ENCODE assay signal across 10 mouse cellular contexts in genomic region chr13:80940421-80940820, GRCm38 (mm10). TPM values are rescaled to one million over a fixed set of nuclear protein-coding genes. Genes with fewer than 3 reads are reported as not detected.
DNase-seq lines count a peak whose midpoint lies in the region; ATAC-seq and TF ChIP-seq lines count a peak whose summit lies in the region.
"Had no signal": no experiment of that assay in that cellular context is flagged by ENCODE, and none has a peak within 500 bp of the region (broad histone marks: within the 10 kb centered on the region; RNA-seq: fewer than 3 reads in every experiment).

No protein-coding gene starts in this region.

- no peak for DNase-seq in kidney, postnatal 0 days (ENCODE audit: low spot score)
- DNase-seq in kidney, adult 8-10 months = no peak
- DNase-seq in adrenal gland, adult 8-10 months = peak; percentile 72
- DNase-seq in heart, adult 9 months (ENCODE audit: low spot score in 2 of 2) = peak; percentile 76 to 77
- peak; percentile 72 for DNase-seq in lung, postnatal 25 days (ENCODE audit: low spot score)

- no peak overlapping the region for H3K4me2 ChIP-seq in kidney, postnatal 0 days (ENCODE audit: low read length)
- H3K4me2 ChIP-seq in midbrain, embryonic 13.5 days (replicated peaks) = no peak overlapping the region
- no peak overlapping the region for H3K4me2 ChIP-seq in midbrain, embryonic 15.5 days
- H3K4me2 ChIP-seq: hindbrain, embryonic 15.5 days; midbrain, embryonic 12.5 days had no signal

- no peak overlapping the region for H3K4me3 ChIP-seq in kidney, postnatal 0 days (replicated peaks; ENCODE audit: low read depth, low read length)
- no peak overlapping the region for H3K4me3 ChIP-seq in midbrain, embryonic 13.5 days (replicated peaks)
- no peak overlapping the region for H3K4me3 ChIP-seq in midbrain, embryonic 15.5 days
- H3K4me3 ChIP-seq: hindbrain, embryonic 15.5 days; midbrain, embryonic 12.5 days had no signal

- H3K27me3 ChIP-seq in kidney, postnatal 0 days (ENCODE audit: insufficient read depth, low read length) = no peaks in the 10 kb centered on the region
- no peaks in the 10 kb centered on the region for H3K27me3 ChIP-seq in midbrain, embryonic 13.5 days
- H3K27me3 ChIP-seq in midbrain, embryonic 15.5 days (replicated peaks) = no peaks in the 10 kb centered on the region
- H3K27me3 ChIP-seq: hindbrain, embryonic 15.5 days; midbrain, embryonic 12.5 days had no signal

- no peak for TF ChIP-seq CTCF in kidney, postnatal 0 days (IDR thresholded peaks at IDR 0.05; ENCODE audit: low read depth)

- no peaks in the 10 kb centered on the region for H3K36me3 ChIP-seq in kidney, postnatal 0 days (ENCODE audit: insufficient read depth, low read length)
- no peaks in the 10 kb centered on the region for H3K36me3 ChIP-seq in midbrain, embryonic 13.5 days
- H3K36me3 ChIP-seq in midbrain, embryonic 15.5 days (replicated peaks) = no peaks in the 10 kb centered on the region
- H3K36me3 ChIP-seq: hindbrain, embryonic 15.5 days; midbrain, embryonic 12.5 days had no signal

- ATAC-seq in kidney, postnatal 0 days (replicated peaks; ENCODE audit: low FRiP score, low read depth) = no peak
- no peak for ATAC-seq in midbrain, embryonic 13.5 days
- ATAC-seq in midbrain, embryonic 15.5 days (replicated peaks) = no peak
- no peak for ATAC-seq in erythroid progenitor cell, adult 5-6 weeks (replicated peaks; ENCODE audit: low FRiP score, poor library complexity, severe bottlenecking)

- H3K27ac ChIP-seq in kidney, postnatal 0 days = peak overlapping the region; percentile 37
- H3K27ac ChIP-seq in midbrain, embryonic 13.5 days = no peak overlapping the region
- H3K27ac ChIP-seq in midbrain, embryonic 15.5 days = no peak overlapping the region
- H3K27ac ChIP-seq: hindbrain, embryonic 15.5 days; midbrain, embryonic 12.5 days had no signal

- 70% methylated on average over 5 of the region's 5 CpGs for WGBS in kidney, postnatal 0 days
- 89% methylated on average over 5 of the region's 5 CpGs for WGBS in midbrain, embryonic 13.5 days
- 86% methylated on average over 5 of the region's 5 CpGs for WGBS in midbrain, embryonic 15.5 days

- H3K9me3 ChIP-seq in kidney, postnatal 0 days (replicated peaks; ENCODE audit: low read length) = no peaks in the 10 kb centered on the region
- H3K9me3 ChIP-seq in midbrain, embryonic 13.5 days = no peaks in the 10 kb centered on the region
- no peaks in the 10 kb centered on the region for H3K9me3 ChIP-seq in midbrain, embryonic 15.5 days
- H3K9me3 ChIP-seq: hindbrain, embryonic 15.5 days; midbrain, embryonic 12.5 days had no signal

- no peak overlapping the region for H3K9ac ChIP-seq in kidney, postnatal 0 days (ENCODE audit: low read depth, low read length)
- no peak overlapping the region for H3K9ac ChIP-seq in midbrain, embryonic 13.5 days (replicated peaks)
- H3K9ac ChIP-seq in midbrain, embryonic 15.5 days = no peak overlapping the region
- H3K9ac ChIP-seq: hindbrain, embryonic 15.5 days; midbrain, embryonic 12.5 days had no signal

- 0 out of 2 replicates have a peak, but pooled peaks cover 3% of the 10 kb centered on the region for H3K4me1 ChIP-seq in kidney, postnatal 0 days (replicated peaks; ENCODE audit: insufficient read depth, low read length)
- no peaks in the 10 kb centered on the region for H3K4me1 ChIP-seq in midbrain, embryonic 13.5 days (replicated peaks)
- no peaks in the 10 kb centered on the region for H3K4me1 ChIP-seq in midbrain, embryonic 15.5 days
- H3K4me1 ChIP-seq: hindbrain, embryonic 15.5 days; midbrain, embryonic 12.5 days had no signal

RNA-seq across cellular contexts. Expression of gene Arrdc3, which starts 57.2 kb away (rescaled TPM):
- 58.1 and 65.7 TPM in 2 replicates for polyA plus RNA-seq in kidney, postnatal 0 days (2015; fragmentation: Nextera tagmentation; extraction: Ambion mirVana)
- 100 to 1,000 TPM; 106 to 200 (median 117) TPM for total RNA-seq in adrenal gland, adult 8-10 months (2022)
- polyA plus RNA-seq in midbrain, embryonic 13.5 days (2015; fragmentation: Nextera tagmentation; extraction: Ambion mirVana) = 54.0 and 57.1 TPM in 2 replicates
- 47.6 and 57.8 TPM in 2 replicates for polyA plus RNA-seq in midbrain, embryonic 15.5 days (2015; fragmentation: Nextera tagmentation; extraction: Ambion mirVana)
- total RNA-seq in erythroid progenitor cell, adult 5-6 weeks (2015; ENCODE audit: low replicate concordance) = 94.1 and 150 TPM in 2 replicates
- 148 and 176 TPM in 2 replicates for total RNA-seq in erythroid progenitor cell, adult 5-6 weeks (2017; ENCODE audit: low replicate concordance)

Comparison
In these comparisons a context has a peak if more than half of its experiments do, and no peak if none do; other contexts are left out.
1. DNase-seq: peak in adrenal gland, adult 8-10 months (single experiment), heart, adult 9 months (2 of 2) and lung, postnatal 25 days (single experiment); none in kidney, postnatal 0 days (single experiment) and kidney, adult 8-10 months (0 of 2).